Mouse (Mus musculus) frontal cortex, postnatal 10 days (tissue): ENCODE measurements around the gene Hes5.

Source experiments
- DNase-seq, 2 experiments: peaks; one replicate each; pipeline ENCODE4 v3.0.0; 2022; ENCODE audit warnings: low spot score in 2 of 2, mixed read lengths in 1 of 2

The Hes5 gene

DNA sequence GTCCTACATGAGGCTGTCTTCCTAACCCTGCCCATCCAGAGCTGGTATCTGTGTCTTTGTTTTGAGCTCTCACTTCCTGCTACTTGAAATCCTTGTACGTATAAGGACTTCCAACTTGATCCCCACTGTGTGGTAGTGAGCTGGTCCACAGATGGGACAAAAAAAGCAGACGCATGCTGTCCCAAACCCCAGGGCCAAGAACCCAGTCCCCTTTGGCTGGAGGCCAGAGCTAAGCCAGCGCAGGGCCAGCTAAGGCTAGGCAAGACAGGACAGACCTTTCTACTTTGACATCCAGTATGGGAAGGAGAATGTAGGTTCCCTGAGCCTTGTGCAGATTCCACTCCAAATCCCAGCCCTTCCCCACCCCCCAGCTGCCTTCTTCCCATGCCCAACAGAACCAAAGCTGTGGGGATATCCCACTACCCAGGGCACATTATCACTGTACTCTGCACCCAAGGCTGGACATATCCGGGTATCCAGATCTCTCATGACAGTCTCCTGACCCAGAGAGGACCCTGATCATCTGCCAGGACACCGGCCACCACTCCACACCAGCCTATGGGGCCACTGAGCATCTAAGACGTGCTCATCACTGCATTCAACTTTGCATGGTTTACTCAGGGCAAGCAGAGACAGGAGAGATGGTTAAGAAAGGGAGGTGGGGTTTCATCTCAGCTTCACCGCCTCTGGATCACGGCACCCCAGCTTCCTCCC lies 50.7 kb downstream of the Hes5 start:
- DNase-seq, result no peak
